Mouse (Mus musculus): ENCODE data around the gene Mapkbp1. TPM values are rescaled to one million over a fixed set of nuclear protein-coding genes. Genes with fewer than 3 reads are reported as not detected.
A peak's percentile ranks its signal among the peaks of the same experiment; 100 is the strongest.

The Mapkbp1 gene
- 4.0 and 4.1 TPM in 2 replicates for polyA plus RNA-seq (2016; fragmentation: Nextera tagmentation; extraction: Ambion mirVana)

- peak within 1 kb of the TSS; percentile 85 for H3K27ac ChIP-seq
- WGBS = under 1% methylated on average over 19 of the region's 19 CpGs
Observed at GRCm38 (mm10) chr2:119972537-119972879, at the start of gene Mapkbp1. Mapkbp1 (plus strand) TSS chr2:119972699.

GRCm38 (mm10) chr2:119970571-119970970 lies 1.9 kb upstream of the Mapkbp1 start:
- H3K27ac ChIP-seq = no peak overlapping the region
- no peaks in the 10 kb centered on the region for H3K27me3 ChIP-seq (ENCODE audit: insufficient read depth, poor library complexity, severe bottlenecking)
- no peaks in the 10 kb centered on the region for H3K9me3 ChIP-seq
- peaks cover 14% of the 10 kb centered on the region for H3K4me1 ChIP-seq (replicated peaks)
- peaks cover 12% of the 10 kb centered on the region; the same call in 1 of the 2 replicates for H3K36me3 ChIP-seq
- 61% methylated on average over 9 of the region's 9 CpGs for WGBS
- H3K4me3 ChIP-seq = no peak overlapping the region
- no peak for DNase-seq (ENCODE audit: low spot score)

More at GRCm38 (mm10) chr2:119972537-119972879, at the start of gene Mapkbp1:
- Histone ChIP-seq H3K9me3 (no peaks in the 10 kb centered on the region), H3K4me1 (replicated peaks) (peaks cover 14% of the 10 kb centered on the region), H3K27me3 (ENCODE audit: insufficient read depth, poor library complexity, severe bottlenecking) (no peaks in the 10 kb centered on the region), H3K4me3 (peak within 1 kb of the TSS; percentile 67), H3K36me3 (no peaks in the 10 kb centered on the region)
- DNase-seq (ENCODE audit: low spot score) = no peak

GRCm38 (mm10) chr2:119971316-119971715 lies 1.2 kb upstream of the Mapkbp1 start:
- DNase-seq (ENCODE audit: low spot score) = no peak

GRCm38 (mm10) chr2:119971837-119972536 lies 512 bp upstream of the Mapkbp1 start:
- peak overlapping the region; percentile 85 for H3K27ac ChIP-seq
- no peaks in the 10 kb centered on the region for H3K36me3 ChIP-seq
- DNase-seq (ENCODE audit: low spot score) = peak; percentile 98
- H3K9me3 ChIP-seq = no peaks in the 10 kb centered on the region
- H3K27me3 ChIP-seq (ENCODE audit: insufficient read depth, poor library complexity, severe bottlenecking) = no peaks in the 10 kb centered on the region
- H3K4me3 ChIP-seq = peak overlapping the region; percentile 67
- H3K4me1 ChIP-seq (replicated peaks) = peaks cover 14% of the 10 kb centered on the region
- WGBS = 5% methylated on average over 32 of the region's 32 CpGs

More at GRCm38 (mm10) chr2:119971316-119971715, 1.2 kb upstream of the Mapkbp1 start:
- H3K4me1 ChIP-seq (replicated peaks) = peaks cover 14% of the 10 kb centered on the region
- H3K36me3 ChIP-seq = peaks cover 5% of the 10 kb centered on the region; the same call in 1 of the 2 replicates
- no peaks in the 10 kb centered on the region for H3K27me3 ChIP-seq (ENCODE audit: insufficient read depth, poor library complexity, severe bottlenecking)
- no peaks in the 10 kb centered on the region for H3K9me3 ChIP-seq
- no peak overlapping the region for H3K27ac ChIP-seq
- H3K4me3 ChIP-seq = no peak overlapping the region
- 83% methylated on average over 3 of the region's 3 CpGs for WGBS

GRCm38 (mm10) chr2:119980343-119980986 lies 8.0 kb downstream of the Mapkbp1 start:
- no peak overlapping the region for H3K4me3 ChIP-seq
- H3K9me3 ChIP-seq = no peaks in the 10 kb centered on the region
- no peaks in the 10 kb centered on the region for H3K27me3 ChIP-seq (ENCODE audit: insufficient read depth, poor library complexity, severe bottlenecking)
- no peak overlapping the region for H3K27ac ChIP-seq
- peaks cover 14% of the 10 kb centered on the region for H3K4me1 ChIP-seq (replicated peaks)
- peaks cover 9% of the 10 kb centered on the region for H3K36me3 ChIP-seq
- 88% methylated on average over 7 of the region's 7 CpGs for WGBS
- no peak for DNase-seq (ENCODE audit: low spot score)

GRCm38 (mm10) chr2:119981631-119982030 lies 9.1 kb downstream of the Mapkbp1 start:
- no peak for DNase-seq (ENCODE audit: low spot score)
- H3K27ac ChIP-seq = no peak overlapping the region
- peaks cover 19% of the 10 kb centered on the region for H3K4me1 ChIP-seq (replicated peaks)
- 79% methylated on average over 2 of the region's 2 CpGs for WGBS
- H3K4me3 ChIP-seq = no peak overlapping the region
- peaks cover 9% of the 10 kb centered on the region for H3K36me3 ChIP-seq
- no peaks in the 10 kb centered on the region for H3K27me3 ChIP-seq (ENCODE audit: insufficient read depth, poor library complexity, severe bottlenecking)
- no peaks in the 10 kb centered on the region for H3K9me3 ChIP-seq

- no peaks in the 10 kb centered on the region for H3K9me3 ChIP-seq
- WGBS = 74% methylated on average over 8 of the region's 8 CpGs
- H3K36me3 ChIP-seq = peaks cover 9% of the 10 kb centered on the region
- 0 out of 2 replicates have a peak, but pooled peaks cover 5% of the 10 kb centered on the region for H3K4me1 ChIP-seq (replicated peaks)
- DNase-seq (ENCODE audit: low spot score) = no peak
- H3K27ac ChIP-seq = no peak overlapping the region
- H3K27me3 ChIP-seq (ENCODE audit: insufficient read depth, poor library complexity, severe bottlenecking) = no peaks in the 10 kb centered on the region
- H3K4me3 ChIP-seq = no peak overlapping the region
Observed at GRCm38 (mm10) chr2:119985871-119986270, 13.4 kb downstream of the Mapkbp1 start.

GRCm38 (mm10) chr2:119986369-119986768 lies 13.9 kb downstream of the Mapkbp1 start:
- no peaks in the 10 kb centered on the region for H3K9me3 ChIP-seq
- peaks cover 9% of the 10 kb centered on the region for H3K36me3 ChIP-seq
- no peak overlapping the region for H3K27ac ChIP-seq
- DNase-seq (ENCODE audit: low spot score) = no peak
- 0 out of 2 replicates have a peak, but pooled peaks cover 5% of the 10 kb centered on the region for H3K4me1 ChIP-seq (replicated peaks)
- 73% methylated on average over 6 of the region's 6 CpGs for WGBS
- no peak overlapping the region for H3K4me3 ChIP-seq
- no peaks in the 10 kb centered on the region for H3K27me3 ChIP-seq (ENCODE audit: insufficient read depth, poor library complexity, severe bottlenecking)

GRCm38 (mm10) chr2:119987441-119987840 lies 14.9 kb downstream of the Mapkbp1 start:
- Histone ChIP-seq H3K27me3 (ENCODE audit: insufficient read depth, poor library complexity, severe bottlenecking) (no peaks in the 10 kb centered on the region), H3K36me3 (peaks cover 5% of the 10 kb centered on the region; the same call in 1 of the 2 replicates), H3K9me3 (no peaks in the 10 kb centered on the region), H3K4me3 (no peak overlapping the region), H3K4me1 (replicated peaks) (0 out of 2 replicates have a peak, but pooled peaks cover 5% of the 10 kb centered on the region), H3K27ac (no peak overlapping the region)
- no peak for DNase-seq (ENCODE audit: low spot score)
- 93% methylated on average over 2 of the region's 2 CpGs for WGBS

GRCm38 (mm10) chr2:119988952-119989351 lies 16.5 kb downstream of the Mapkbp1 start:
- H3K27ac ChIP-seq = no peak overlapping the region

GRCm38 (mm10) chr2:119990881-119991280 lies 18.4 kb downstream of the Mapkbp1 start:
- H3K4me3 ChIP-seq = no peak overlapping the region
- DNase-seq (ENCODE audit: low spot score) = no peak
- no peaks in the 10 kb centered on the region for H3K9me3 ChIP-seq
- no peak overlapping the region for H3K27ac ChIP-seq
- no peaks in the 10 kb centered on the region for H3K27me3 ChIP-seq (ENCODE audit: insufficient read depth, poor library complexity, severe bottlenecking)
- H3K36me3 ChIP-seq = no peaks in the 10 kb centered on the region
- 0 out of 2 replicates have a peak, but pooled peaks cover 7% of the 10 kb centered on the region for H3K4me1 ChIP-seq (replicated peaks)
- 80% methylated on average over 6 of the region's 6 CpGs for WGBS

More at GRCm38 (mm10) chr2:119988952-119989351, 16.5 kb downstream of the Mapkbp1 start:
- Histone ChIP-seq H3K27me3 (ENCODE audit: insufficient read depth, poor library complexity, severe bottlenecking) (no peaks in the 10 kb centered on the region), H3K4me1 (replicated peaks) (0 out of 2 replicates have a peak, but pooled peaks cover 5% of the 10 kb centered on the region), H3K36me3 (no peaks in the 10 kb centered on the region), H3K9me3 (no peaks in the 10 kb centered on the region), H3K4me3 (no peak overlapping the region)
- 94% methylated on average over 4 of the region's 4 CpGs for WGBS
- no peak for DNase-seq (ENCODE audit: low spot score)

GRCm38 (mm10) chr2:119992349-119992748 lies 19.9 kb downstream of the Mapkbp1 start:
- 94% methylated on average over 2 of the region's 2 CpGs for WGBS
- H3K9me3 ChIP-seq = no peaks in the 10 kb centered on the region
- H3K27me3 ChIP-seq (ENCODE audit: insufficient read depth, poor library complexity, severe bottlenecking) = no peaks in the 10 kb centered on the region
- no peak for DNase-seq (ENCODE audit: low spot score)
- no peak overlapping the region for H3K4me3 ChIP-seq
- no peak overlapping the region for H3K27ac ChIP-seq
- H3K4me1 ChIP-seq (replicated peaks) = 0 out of 2 replicates have a peak, but pooled peaks cover 6% of the 10 kb centered on the region
- 0 out of 2 replicates have a peak, but pooled peaks cover 6% of the 10 kb centered on the region for H3K36me3 ChIP-seq

- DNase-seq (ENCODE audit: low spot score) = no peak
- Histone ChIP-seq H3K4me3 (no peak overlapping the region), H3K27me3 (ENCODE audit: insufficient read depth, poor library complexity, severe bottlenecking) (no peaks in the 10 kb centered on the region), H3K9me3 (no peaks in the 10 kb centered on the region), H3K27ac (no peak overlapping the region), H3K4me1 (replicated peaks) (0 out of 2 replicates have a peak, but pooled peaks cover 7% of the 10 kb centered on the region), H3K36me3 (0 out of 2 replicates have a peak, but pooled peaks cover 9% of the 10 kb centered on the region)
- 46% methylated on average over 2 of the region's 2 CpGs for WGBS
Observed at GRCm38 (mm10) chr2:119993515-119993914, 21.0 kb downstream of the Mapkbp1 start.

All from hindbrain, embryonic 10.5 days (tissue).